Mouse (Mus musculus): ENCODE data around the gene Tmem132c. TPM values are rescaled to one million over a fixed set of nuclear protein-coding genes. Genes with fewer than 3 reads are reported as not detected.

Gene Tmem132c
- polyA plus RNA-seq, 1 experiment from 2014 or later = 44.7 TPM

DNA sequence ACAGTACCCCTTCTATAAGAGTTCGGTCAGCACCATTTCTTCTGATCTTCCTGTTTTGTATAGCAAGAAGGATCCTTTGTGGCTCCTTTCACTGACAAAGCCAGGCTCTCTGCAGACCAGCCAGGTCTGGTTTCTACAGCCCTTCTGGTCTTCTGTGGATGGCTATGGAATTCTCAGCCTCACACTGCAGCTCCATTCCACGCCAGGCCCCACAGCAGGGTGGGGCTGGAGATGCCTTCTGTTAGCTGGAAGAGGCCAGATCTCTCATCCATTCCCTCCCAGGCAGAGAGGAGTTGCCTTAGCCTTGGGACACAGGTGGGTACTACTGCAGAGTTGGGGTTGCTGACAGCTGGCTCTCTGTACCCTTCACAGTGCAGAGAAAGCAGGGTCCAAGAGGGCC lies 72.0 kb downstream of the Tmem132c start:
- Histone ChIP-seq H3K27ac (peak overlapping the region; percentile 58; the same call in 1 of the 2 replicates), H3K4me3 (no peak overlapping the region)
- 78% methylated on average over 2 of the region's 2 CpGs for WGBS

DNA sequence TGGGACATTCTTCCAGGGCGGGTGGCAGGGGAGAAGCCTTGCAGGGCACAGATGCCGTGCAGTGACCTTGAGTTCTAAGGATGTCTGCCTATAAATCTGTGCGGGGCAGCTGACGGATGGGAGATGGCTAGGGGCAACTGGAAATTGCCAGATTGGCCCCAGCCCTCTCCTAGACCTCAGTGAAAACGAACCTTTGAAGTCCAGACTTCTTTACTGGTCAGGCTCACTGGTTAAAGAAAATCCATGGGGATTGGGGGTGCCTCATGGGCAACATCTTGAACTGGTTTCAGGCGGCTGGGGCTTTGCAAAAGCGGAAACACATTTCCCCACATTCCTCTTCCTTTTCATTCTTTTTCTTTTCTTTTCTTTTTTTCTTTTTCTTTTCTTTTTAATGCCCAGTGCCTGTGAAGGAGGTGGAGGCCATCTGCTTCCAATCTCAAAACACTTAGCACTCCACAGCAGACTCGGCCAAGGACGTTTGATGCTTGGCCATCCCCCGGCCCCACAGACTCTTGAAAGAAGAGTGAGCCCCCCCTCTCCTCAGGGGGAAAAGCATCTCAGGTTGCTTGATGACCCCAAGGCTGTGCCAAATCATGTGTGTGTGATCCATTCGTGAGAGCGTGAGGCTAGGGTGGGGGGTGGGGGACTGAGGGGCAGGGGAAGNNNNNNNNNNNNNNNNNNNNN lies 77.6 kb downstream of the Tmem132c start:
- peak; percentile 84 for DNase-seq (ENCODE audit: low spot score)
- peaks cover 78% of the 10 kb centered on the region for H3K4me1 ChIP-seq
- peaks cover 14% of the 10 kb centered on the region for H3K36me3 ChIP-seq
- H3K27ac ChIP-seq = peak overlapping the region; percentile 84
- no peaks in the 10 kb centered on the region for H3K9me3 ChIP-seq (replicated peaks)
- H3K27me3 ChIP-seq (ENCODE audit: low read depth, poor library complexity, severe bottlenecking) = no peaks in the 10 kb centered on the region
- H3K4me3 ChIP-seq = peak overlapping the region; percentile 13; the same call in 1 of the 2 replicates
- 6% methylated on average over 12 of the region's 12 CpGs for WGBS

More for the DNA sequence above, 72.0 kb downstream of the Tmem132c start:
- Histone ChIP-seq H3K36me3 (peaks cover 21% of the 10 kb centered on the region), H3K4me1 (peaks cover 70% of the 10 kb centered on the region), H3K9me3 (replicated peaks) (no peaks in the 10 kb centered on the region), H3K27me3 (ENCODE audit: low read depth, poor library complexity, severe bottlenecking) (no peaks in the 10 kb centered on the region)
- no peak for DNase-seq (ENCODE audit: low spot score)

DNA sequence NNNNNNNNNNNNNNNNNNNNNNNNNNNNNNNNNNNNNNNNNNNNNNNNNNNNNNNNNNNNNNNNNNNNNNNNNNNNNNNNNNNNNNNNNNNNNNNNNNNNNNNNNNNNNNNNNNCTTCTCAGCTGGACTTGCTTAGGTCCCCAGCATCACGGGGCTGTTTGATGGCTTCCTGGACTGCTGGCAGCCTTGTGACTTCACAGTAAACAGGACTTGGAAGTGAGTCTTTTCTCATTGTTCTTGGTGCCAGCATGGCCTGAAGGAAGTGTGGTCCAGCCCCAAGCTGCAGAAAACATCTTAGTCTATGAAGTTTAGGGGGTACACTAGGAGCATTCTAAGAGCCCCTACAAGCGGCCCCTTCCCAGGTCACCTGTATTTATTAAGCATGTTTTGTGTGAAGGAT lies 83.0 kb downstream of the Tmem132c start:
- Histone ChIP-seq H3K27ac (peak overlapping the region; percentile 91), H3K4me1 (peaks cover 66% of the 10 kb centered on the region), H3K9me3 (replicated peaks) (no peaks in the 10 kb centered on the region), H3K36me3 (0 out of 2 replicates have a peak, but pooled peaks cover 3% of the 10 kb centered on the region), H3K27me3 (ENCODE audit: low read depth, poor library complexity, severe bottlenecking) (no peaks in the 10 kb centered on the region), H3K4me3 (peak overlapping the region; percentile 31)
- peak; percentile 63 for DNase-seq (ENCODE audit: low spot score)
- 27% methylated on average over 2 of the region's 2 CpGs for WGBS

DNA sequence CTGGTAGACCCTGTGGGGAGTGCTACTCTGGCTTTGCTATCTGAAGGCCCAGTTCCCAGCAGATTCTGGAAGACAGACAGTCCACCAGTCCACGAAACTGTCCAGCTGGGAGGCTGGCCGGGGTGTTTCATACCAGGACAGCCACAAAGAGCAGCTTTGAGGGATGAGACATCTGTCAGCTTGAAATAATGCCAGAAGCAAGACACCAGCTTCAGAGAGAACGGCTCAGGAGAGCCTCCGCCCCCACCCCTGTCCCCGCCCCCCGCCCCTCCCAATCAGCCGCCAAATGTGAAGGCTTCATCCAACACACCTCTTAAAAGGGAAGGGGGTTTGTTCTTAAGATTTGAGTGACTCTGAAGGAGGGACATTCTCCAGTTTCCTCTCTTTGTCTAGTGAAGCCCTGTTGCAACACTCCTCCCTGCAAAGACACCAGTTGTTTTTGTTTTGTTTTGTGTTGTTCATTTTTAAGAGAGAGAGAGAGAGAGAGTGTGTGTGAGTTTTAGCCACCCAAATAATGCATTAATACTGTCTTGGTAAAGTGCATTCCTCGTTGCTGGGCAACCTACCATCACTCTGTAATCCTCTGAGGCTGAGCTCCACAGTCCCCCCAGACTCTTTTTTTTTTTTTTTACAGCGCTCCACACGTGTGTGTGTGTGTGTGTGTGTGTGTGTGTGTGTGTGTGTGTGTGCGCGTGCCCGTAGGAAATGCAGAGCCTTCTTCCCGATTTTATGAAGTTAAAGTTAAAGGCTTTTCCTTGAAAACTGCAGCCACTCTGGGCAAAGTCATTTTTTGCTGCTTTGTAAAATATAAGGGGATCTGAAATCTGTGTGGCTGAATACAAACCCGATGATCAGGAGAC lies 94.7 kb downstream of the Tmem132c start:
- H3K27me3 ChIP-seq (ENCODE audit: low read depth, poor library complexity, severe bottlenecking) = no peaks in the 10 kb centered on the region
- no peaks in the 10 kb centered on the region for H3K9me3 ChIP-seq (replicated peaks)
- peak overlapping the region; percentile 74 for H3K27ac ChIP-seq
- peaks cover 65% of the 10 kb centered on the region for H3K4me1 ChIP-seq
- H3K4me3 ChIP-seq = peak overlapping the region; percentile 12; the same call in 1 of the 2 replicates
- H3K36me3 ChIP-seq = peaks cover 8% of the 10 kb centered on the region; the same call in 1 of the 2 replicates
- WGBS = 15% methylated on average over 15 of the region's 15 CpGs
- DNase-seq (ENCODE audit: low spot score) = peak; percentile 70

DNA sequence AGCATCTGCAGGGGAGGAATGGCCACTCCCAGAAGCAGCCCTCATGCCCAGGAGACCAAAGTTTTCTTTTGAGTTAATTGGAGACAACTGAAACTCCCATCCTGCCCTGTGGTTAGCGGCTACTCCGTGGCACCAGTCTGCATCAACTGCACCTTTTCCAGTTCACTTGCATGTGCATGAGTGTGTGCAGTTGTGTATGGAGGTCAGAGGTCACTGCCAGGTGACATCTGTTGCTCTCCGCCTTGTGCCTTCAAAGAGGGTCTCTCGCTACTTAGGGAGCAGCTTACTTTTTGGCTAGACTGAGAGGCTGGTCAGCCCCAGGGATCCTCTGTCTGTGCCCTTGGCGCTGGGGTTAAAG lies 95.3 kb downstream of the Tmem132c start:
- H3K27ac ChIP-seq = peak overlapping the region; percentile 74
- DNase-seq (ENCODE audit: low spot score) = peak; percentile 51
- H3K4me3 ChIP-seq = no peak overlapping the region
- H3K36me3 ChIP-seq = peaks cover 8% of the 10 kb centered on the region; the same call in 1 of the 2 replicates
- H3K27me3 ChIP-seq (ENCODE audit: low read depth, poor library complexity, severe bottlenecking) = no peaks in the 10 kb centered on the region
- WGBS = 12% methylated on average over 5 of the region's 5 CpGs
- no peaks in the 10 kb centered on the region for H3K9me3 ChIP-seq (replicated peaks)
- peaks cover 60% of the 10 kb centered on the region for H3K4me1 ChIP-seq

DNA sequence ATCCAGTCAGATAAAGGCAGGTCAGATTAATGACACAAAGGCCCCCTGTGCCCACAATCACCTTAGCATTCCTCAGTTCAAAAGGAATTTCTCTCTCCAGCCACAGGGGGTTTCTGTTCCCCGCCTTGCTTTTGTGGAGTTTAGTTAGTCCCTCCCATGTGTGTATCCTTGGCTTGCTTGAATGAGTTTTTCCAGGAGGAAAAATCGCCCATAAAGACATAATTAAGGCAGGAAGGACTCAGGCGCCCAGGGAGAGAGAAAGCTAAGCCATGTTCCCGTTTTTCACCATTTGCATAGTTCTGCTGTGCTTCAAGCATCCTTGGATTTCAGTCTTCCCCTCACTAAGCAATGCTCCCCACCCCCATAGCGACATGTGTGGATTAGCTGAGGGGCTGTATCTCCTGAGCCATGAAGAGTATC lies 97.4 kb downstream of the Tmem132c start:
- Histone ChIP-seq H3K4me1 (peaks cover 56% of the 10 kb centered on the region), H3K36me3 (peaks cover 12% of the 10 kb centered on the region; the same call in 1 of the 2 replicates), H3K4me3 (no peak overlapping the region), H3K27me3 (ENCODE audit: low read depth, poor library complexity, severe bottlenecking) (no peaks in the 10 kb centered on the region), H3K9me3 (replicated peaks) (no peaks in the 10 kb centered on the region), H3K27ac (peak overlapping the region; percentile 64)
- DNase-seq (ENCODE audit: low spot score) = no peak
- 4% methylated on average over 5 of the region's 5 CpGs for WGBS

DNA sequence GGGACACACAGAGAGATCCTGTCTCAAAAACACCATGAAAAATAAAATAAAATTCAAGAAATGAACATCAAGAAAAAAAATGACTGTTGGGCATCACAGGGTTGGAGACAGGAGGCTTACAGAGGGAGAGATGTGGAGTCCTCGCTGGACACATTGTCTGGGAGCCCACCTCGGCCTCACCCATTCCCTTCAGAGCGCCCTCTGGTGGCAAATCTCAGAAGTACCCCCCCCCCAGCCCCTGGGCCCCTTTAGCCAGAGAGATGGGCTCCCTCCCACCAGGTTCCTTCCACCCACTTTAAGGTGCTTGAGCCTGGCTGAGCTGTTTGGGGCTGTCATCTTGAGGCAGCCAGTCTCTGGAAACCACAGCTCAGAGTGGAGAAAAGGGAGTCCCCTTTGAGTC lies 99.5 kb downstream of the Tmem132c start:
- WGBS = 23% methylated on average over 3 of the region's 3 CpGs
- Histone ChIP-seq H3K27me3 (ENCODE audit: low read depth, poor library complexity, severe bottlenecking) (no peaks in the 10 kb centered on the region), H3K36me3 (peaks cover 16% of the 10 kb centered on the region), H3K4me3 (no peak overlapping the region), H3K9me3 (replicated peaks) (no peaks in the 10 kb centered on the region), H3K4me1 (peaks cover 51% of the 10 kb centered on the region), H3K27ac (no peak overlapping the region)
- DNase-seq (ENCODE audit: low spot score) = peak; percentile 47

DNA sequence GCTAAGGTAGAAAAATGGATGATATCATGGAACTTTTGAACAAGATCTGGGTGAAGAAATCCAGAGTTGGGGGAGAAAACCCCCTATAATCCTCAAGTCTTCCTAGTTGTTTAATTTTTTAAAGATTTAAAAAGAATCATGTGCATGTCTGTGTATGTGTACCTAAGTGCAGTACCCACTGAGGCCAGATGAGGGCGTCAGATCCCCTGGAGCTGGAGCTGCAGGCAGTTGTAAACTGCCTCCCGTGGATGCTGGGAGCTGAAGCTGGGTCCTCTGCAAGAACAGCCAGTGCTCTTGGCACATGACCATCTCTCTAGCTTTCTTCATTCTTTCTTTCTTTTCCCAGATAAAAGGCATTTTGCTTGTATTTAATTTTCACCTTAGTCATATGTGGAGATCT lies 103.1 kb downstream of the Tmem132c start:
- DNase-seq (ENCODE audit: low spot score) = no peak
- H3K4me3 ChIP-seq = no peak overlapping the region
- H3K27ac ChIP-seq = no peak overlapping the region
- H3K9me3 ChIP-seq (replicated peaks) = no peaks in the 10 kb centered on the region
- H3K27me3 ChIP-seq (ENCODE audit: low read depth, poor library complexity, severe bottlenecking) = no peaks in the 10 kb centered on the region
- peaks cover 24% of the 10 kb centered on the region for H3K36me3 ChIP-seq
- 54% methylated on average over 2 of the region's 2 CpGs for WGBS
- peaks cover 26% of the 10 kb centered on the region for H3K4me1 ChIP-seq

DNA sequence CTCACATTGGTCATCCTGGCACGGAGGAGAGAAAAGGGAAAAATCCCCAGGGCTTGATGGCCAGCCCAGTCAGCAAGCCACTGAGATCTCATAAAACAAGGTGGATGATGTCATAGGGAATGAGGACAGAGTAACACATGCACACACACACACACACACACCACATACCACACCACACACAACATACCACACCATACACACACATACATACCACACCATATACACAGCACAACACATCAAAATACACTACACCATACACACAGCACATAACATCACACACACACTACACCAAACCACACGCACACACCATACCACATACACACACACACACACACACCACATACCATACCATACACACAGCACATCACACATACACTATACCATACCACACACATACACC lies 104.8 kb downstream of the Tmem132c start:
- WGBS = 80% methylated on average over 2 of the region's 2 CpGs
- no peak for DNase-seq (ENCODE audit: low spot score)
- H3K27ac ChIP-seq = no peak overlapping the region
- no peaks in the 10 kb centered on the region for H3K9me3 ChIP-seq (replicated peaks)
- H3K36me3 ChIP-seq = peaks cover 25% of the 10 kb centered on the region
- H3K4me1 ChIP-seq = peaks cover 19% of the 10 kb centered on the region
- H3K4me3 ChIP-seq = no peak overlapping the region
- H3K27me3 ChIP-seq (ENCODE audit: low read depth, poor library complexity, severe bottlenecking) = no peaks in the 10 kb centered on the region

DNA sequence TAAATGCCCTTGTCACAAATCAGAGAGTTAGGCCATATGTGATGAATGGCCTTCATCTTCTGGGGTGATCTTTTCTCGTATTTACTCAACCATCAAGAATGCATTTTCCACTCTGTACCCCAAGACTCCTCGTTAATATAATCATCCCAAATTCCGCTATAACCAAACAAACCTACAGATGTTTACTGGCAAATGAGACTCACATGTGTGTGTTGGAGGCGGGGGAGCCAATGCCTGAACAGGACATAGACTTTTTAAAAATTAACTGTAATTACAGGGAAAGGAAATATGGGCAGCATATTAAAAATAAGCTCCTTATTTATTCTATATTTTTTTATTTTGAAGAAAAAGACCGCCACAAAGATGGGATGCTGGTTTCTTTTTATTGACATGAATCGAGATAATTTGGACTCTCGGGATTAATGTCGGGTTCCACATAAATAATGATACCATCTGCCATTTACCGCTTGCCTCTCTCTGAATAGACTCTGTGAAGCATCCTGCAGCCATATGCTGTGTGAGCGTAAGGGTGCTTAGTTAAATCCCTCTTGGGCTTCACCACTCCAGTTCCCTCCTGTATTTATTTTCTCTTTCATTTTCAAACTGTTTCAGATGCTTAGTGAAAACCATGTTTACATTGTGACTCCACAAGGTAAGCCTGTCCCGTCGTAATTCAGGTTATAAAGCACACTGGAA lies 105.6 kb downstream of the Tmem132c start:
- Histone ChIP-seq H3K4me3 (no peak overlapping the region), H3K9me3 (replicated peaks) (no peaks in the 10 kb centered on the region), H3K27me3 (ENCODE audit: low read depth, poor library complexity, severe bottlenecking) (no peaks in the 10 kb centered on the region), H3K36me3 (peaks cover 33% of the 10 kb centered on the region), H3K27ac (no peak overlapping the region), H3K4me1 (peaks cover 19% of the 10 kb centered on the region)
- no peak for DNase-seq (ENCODE audit: low spot score)
- WGBS = 79% methylated on average over 12 of the region's 12 CpGs

DNA sequence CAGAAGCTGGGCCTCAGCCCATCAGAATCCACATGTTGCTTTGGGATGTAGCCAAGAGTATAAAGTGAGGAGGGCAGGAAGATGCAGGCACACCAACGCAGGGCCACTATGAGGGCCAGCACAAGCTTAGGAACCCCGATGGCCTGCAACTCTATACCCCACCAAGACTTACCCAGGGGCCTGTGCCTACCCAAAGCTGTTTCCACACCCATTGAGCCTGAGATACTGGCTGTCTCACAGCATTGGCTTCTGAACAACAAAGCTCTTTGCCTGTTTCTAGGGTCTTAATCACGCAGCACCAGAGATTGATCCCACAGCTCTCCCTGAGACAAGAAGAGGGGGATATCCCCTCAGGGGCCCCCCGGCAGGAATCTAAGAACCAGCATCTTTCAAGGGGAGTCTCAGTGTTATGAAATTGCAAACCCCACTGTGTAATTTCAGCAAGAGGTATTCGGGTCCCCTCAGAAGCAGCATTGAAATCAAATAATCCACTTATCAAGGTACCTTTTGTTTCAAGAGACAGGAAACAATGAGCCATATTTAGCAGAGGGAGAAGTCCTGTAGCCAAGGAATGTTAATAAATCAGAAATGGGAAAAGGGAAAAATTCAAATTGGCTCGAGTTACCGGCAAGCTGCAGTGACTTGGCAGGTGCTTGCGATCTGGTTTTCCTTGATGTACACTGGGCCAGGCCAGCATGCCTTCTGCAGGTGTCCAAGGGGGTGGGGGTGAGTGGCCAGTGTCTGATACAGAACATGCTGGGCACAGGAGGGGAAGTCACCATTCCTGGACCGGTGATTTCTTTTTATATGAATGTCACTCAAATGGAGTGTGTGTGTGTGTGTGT lies 107.8 kb downstream of the Tmem132c start:
- H3K4me1 ChIP-seq = peaks cover 19% of the 10 kb centered on the region
- 80% methylated on average over 9 of the region's 9 CpGs for WGBS
- no peaks in the 10 kb centered on the region for H3K9me3 ChIP-seq (replicated peaks)
- no peaks in the 10 kb centered on the region for H3K27me3 ChIP-seq (ENCODE audit: low read depth, poor library complexity, severe bottlenecking)
- DNase-seq (ENCODE audit: low spot score) = no peak
- peak overlapping the region; percentile 63; the same call in 1 of the 2 replicates for H3K27ac ChIP-seq
- H3K4me3 ChIP-seq = no peak overlapping the region
- H3K36me3 ChIP-seq = peaks cover 33% of the 10 kb centered on the region

DNA sequence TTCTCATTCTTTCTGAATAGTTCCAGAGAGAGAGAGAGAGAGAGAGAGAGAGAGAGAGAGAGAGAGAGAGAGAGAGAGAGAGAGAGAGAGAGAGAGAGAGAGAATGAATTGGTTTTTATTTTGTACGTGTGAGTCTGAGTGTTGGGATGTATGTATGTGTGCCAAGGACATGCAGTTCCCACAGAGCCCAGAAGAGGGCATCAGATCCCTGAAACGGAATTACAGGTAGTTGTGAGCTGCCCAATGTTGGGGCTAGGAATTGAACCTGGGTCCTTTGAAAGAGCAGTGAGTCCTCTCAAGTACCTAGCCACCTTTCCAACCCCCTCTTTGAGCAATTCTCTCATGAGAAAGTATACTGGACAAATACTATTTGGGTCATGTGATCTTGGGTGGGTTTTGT lies 111.4 kb downstream of the Tmem132c start:
- no peak overlapping the region for H3K4me3 ChIP-seq
- no peaks in the 10 kb centered on the region for H3K27me3 ChIP-seq (ENCODE audit: low read depth, poor library complexity, severe bottlenecking)
- H3K9me3 ChIP-seq (replicated peaks) = no peaks in the 10 kb centered on the region
- peaks cover 25% of the 10 kb centered on the region for H3K4me1 ChIP-seq
- H3K36me3 ChIP-seq = peaks cover 21% of the 10 kb centered on the region
- 72% methylated on average over 2 of the region's 2 CpGs for WGBS
- DNase-seq (ENCODE audit: low spot score) = no peak
- no peak overlapping the region for H3K27ac ChIP-seq

Data from limb, embryonic 10.5 days (tissue).